Mouse (Mus musculus) E14TG2a.4 (cell line): Measurements from ENCODE around the gene Gtpbp1.

Source experiments
- CTCF ChIP-seq: conservative IDR thresholded peaks from 2 replicates; pipeline ENCODE4 v1.5.1; 2014; ENCODE audit warnings: low read length
- NANOG ChIP-seq: IDR thresholded peaks from 2 replicates; pipeline ENCODE4 v1.6.1; 2014; ENCODE audit warnings: borderline replicate concordance, low read length, mixed read lengths
- POU5F1 ChIP-seq: IDR thresholded peaks from 2 replicates; pipeline ENCODE4 v1.6.1; 2014; ENCODE audit warnings: low read length, borderline replicate concordance

- peak; percentile 64 for TF ChIP-seq CTCF
- TF ChIP-seq POU5F1 = no peak
- no peak for TF ChIP-seq NANOG
Measured at GRCm38 (mm10) chr15:79657837-79658530, 32.7 kb upstream of the Gtpbp1 start.
